Mouse (Mus musculus): ENCODE results near the gene Col11a2.
"Not testable (repeated sequence)": the region's sequence is repeated elsewhere in the genome, so short reads cannot be mapped to it uniquely, and the experiment has no call there.

Col11a2 gene

DNA sequence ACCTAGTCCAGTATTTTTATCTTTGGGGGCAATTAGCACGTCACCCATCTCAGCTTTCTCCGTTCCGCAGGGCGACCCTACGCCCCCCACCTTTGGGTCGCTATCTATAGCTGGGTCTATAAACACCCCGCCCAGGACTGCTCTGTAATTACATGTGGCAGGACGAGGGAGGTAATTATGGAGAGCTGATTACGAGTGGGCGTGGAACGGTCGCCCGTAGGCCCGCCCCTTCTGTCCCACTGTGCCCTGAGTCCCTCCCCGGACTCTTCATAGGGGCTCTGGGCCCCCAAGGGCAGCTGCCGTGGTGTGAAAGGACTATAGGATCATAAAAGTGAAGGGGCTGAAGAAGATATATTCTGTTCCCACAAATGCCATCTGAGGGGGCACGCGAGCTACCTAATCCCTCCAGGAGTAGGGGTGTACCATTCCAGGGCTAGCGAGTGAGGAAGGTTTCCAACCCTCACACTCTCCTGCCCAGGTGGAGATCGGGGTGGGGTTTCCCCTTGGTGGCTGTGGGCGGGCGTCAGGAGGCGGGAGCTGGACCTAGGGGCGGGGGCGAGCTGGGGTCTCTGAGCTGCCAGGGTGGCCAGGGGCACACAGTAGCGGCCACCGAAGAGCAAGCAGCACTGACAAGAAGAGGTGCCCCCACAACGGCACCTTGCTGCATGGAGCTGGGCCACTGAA, at the start of gene Col11a2:
Gene Col11a2, plus strand, starts transcription at position 560 of the 684 bp plus-strand sequence.
- DNase-seq: no peak

DNA sequence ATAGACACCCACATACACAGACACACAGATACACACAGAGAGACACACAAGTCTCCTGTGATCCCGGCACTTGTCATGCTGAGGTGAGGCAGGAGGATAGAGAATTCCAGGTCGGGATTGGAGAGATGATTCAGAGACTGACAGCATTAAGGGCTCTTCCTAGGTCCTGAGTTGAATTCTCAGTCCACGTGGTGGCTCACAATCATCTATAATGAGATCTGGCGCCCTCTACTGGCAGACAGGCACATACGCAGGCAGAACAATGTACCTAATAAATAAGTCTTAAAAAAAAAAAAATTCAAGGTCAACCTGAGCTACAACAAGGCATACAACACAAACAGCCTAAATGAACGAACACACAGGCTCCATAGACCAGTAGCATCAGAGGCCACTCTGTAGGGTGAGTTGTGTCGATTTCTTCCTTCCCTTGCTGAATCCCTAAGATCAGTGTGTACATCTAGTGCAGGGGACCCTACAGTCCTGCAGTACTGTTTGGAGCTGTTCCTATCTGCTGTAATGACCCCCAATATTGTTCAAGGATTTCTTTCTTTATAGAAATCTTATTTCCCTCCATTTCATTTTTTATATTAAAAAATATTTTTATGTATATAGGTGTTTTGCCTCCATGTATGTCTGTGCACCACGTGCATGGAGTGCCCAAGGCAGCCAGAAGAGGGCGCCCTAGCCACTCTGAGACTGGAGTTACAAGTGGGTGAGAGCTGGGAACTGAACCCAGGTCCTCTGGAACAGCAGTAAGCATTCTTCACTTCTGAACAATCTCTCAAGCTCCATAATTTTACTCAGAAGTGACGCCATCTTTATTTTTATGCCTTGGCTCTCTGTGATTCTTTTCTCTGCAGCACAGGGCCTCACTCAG, 47.2 kb upstream of the Col11a2 start:
- DNase-seq: peak; percentile 76

DNA sequence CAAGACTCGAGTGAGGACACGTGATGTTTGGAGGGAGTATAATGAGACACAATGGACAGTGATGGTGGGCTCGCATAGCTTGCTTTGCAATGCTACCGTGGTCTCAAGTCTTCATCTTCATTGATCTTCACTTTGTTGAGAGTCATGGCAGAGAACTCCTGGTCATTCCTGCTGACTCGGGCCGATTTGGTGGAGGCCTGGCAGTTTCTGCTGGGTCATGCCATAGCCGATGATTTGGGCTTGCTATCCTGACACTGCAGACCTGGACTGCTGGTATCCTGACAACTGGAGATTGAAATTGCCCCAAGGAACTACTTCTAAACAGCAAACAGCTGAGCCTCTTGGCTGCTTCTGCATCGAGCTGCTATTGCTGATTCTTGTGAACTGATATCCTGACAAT, 44.3 kb upstream of the Col11a2 start:
- DNase-seq: no peak

DNA sequence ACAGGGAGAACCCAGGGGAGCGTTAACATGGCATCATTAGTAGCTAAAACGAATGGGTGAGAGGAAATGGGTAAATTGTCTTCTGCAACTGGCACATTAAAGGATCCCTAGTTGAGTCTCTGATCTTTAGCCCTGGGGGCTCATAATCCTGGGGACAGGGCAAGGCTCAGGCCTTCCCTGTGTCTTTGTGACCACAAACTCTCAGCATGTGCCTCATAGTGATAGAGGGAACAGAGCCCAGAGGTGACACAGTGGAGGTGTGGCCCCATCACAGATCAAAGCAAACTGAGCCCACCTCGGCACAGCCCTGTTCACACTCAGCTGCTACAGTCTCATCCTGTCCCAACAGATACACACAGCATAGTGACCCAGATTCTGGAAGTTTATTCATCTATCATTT, 43.6 kb upstream of the Col11a2 start:
- no peak for DNase-seq

DNA sequence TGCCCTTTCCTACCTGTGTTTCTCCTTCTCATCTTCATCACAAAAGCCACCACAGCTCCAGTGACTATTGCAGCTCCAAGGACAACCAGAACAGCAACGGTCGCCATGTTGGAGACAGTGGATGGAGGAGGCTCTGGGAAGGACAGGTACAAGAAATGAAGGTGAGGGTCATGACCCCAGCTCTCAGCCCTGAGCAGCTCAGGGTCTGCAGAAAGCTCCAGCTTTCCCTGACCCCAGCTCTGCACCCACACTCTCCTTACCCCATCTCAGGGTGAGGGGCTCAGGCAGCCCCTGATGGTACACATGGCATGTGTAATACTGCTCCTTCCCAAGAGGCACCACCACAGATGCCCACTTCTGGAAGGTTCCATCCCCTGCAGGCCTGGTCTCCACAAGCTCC, 42.2 kb upstream of the Col11a2 start:
- not testable (repeated sequence) for DNase-seq

DNA sequence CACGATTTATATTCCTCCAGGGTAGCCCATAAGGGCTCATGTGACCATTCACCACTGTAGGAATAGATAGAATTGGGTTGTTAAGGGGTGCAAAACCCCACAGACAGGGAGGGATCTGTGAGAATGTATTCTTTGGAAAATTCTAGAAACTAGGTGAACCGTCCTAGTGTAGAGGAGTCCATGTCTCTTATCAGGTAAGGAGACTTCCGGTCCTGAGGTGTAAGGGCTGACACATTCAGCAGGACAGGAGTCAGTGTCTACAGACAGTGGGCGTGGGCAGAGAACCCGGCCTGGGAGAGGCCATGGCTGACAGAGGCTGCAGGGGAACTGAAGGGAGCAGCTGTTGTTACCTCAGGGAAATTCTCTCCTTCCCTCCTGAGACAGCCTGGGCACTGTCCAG, 40.5 kb upstream of the Col11a2 start:
- DNase-seq: not testable (repeated sequence)

DNA sequence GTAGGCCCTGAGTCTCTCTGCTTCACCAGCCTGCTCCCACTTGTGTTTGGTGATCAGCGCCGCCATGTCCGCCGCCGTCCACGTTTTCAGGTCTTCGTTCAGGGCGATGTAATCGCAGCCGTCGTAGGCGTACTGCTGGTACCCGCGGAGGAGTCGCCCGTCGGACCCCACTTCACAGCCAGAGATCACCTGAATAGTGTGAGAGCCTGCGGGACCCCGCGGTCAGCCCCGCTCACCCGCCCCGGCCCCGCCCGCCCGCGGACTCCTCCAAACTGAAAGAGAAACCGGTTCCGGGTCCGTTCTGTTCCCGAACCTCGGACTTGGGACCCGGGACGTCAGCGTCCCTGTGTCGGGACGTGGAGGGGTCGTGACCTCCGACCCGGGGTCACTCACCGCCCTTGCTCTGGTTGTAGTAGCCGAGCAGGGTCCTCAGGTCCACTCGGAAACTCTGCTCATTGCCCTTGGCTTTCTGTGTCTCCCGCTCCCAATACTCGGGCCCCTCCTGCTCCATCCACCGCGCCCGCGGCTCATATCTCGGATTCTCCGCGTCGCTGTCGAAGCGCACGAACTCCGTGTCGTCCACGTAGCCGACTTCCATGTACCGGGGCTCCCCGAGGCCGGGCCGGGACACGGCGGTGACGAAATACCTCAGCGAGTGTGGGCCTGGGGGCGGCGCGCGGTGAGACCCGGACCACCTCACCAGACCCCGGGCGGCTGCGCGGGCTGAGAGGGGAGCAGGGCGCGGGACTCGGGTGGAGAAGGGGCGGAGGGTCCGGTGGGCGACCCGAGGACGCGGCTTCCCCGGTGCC, 39.7 kb upstream of the Col11a2 start:
- peak; percentile 61 for DNase-seq

DNA sequence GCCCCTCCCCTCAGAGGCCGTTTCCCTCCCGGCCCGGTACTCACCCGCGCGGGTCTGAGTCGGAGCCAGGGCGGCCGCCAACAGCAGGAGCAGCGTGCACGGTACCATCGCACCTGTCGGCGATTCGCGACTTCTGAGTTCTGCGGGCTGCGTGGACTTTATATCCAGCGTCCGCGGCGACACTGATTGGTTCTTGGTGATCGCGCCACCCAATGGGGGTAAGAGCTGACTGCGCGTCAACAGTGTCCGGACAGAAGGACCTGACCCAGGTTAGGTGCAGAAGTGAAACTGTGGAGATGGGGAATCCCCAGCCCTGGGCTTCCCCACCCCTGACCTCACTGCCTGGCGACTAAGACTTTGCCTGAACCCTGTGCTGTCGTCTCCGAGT, 39.1 kb upstream of the Col11a2 start, which contains the start of gene H2-K1:
Gene H2-K1, minus strand, starts transcription at position 198 of the 388 bp plus-strand sequence.
- peak; percentile 93 for DNase-seq

DNA sequence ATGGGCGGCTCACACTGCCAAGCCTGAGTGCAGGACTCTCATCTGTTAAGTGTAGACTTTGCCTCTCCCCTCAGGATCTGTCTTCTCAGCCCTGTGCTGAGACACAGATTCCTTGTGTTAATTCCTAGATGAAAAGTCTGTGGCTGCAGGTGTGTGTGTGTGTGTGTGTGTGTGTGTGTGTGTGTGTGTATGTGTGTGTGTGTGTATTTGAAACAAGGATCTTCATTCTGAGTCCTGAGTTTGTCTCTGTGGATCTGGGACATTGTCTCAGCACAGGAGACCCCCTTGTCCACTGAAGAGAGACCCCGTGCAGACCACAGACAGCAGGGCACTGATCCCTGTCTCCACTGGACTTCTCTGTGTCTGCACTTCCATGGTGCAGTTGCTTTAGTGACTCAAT, 38.4 kb upstream of the Col11a2 start:
- not testable (repeated sequence) for DNase-seq

DNA sequence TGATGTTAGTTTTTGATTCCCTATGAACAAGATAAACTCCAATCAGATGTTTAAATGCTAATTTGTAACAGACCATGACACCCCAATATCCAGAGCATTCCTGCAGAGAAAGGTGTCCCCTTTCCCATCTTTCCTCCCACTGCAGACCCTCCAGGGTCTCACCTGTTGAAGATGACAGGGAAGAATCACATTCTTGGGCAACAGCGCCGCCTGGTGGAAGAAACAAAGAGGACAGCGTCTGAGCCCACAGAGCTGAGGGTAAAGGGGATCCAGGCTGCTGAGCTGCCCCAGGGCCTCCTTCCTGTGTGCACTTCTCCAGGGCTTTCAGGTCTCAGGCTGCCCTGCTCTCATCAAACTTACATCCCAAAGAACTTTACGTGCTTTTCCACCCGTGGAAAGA, 35.8 kb upstream of the Col11a2 start:
- peak; percentile 67 for DNase-seq

DNA sequence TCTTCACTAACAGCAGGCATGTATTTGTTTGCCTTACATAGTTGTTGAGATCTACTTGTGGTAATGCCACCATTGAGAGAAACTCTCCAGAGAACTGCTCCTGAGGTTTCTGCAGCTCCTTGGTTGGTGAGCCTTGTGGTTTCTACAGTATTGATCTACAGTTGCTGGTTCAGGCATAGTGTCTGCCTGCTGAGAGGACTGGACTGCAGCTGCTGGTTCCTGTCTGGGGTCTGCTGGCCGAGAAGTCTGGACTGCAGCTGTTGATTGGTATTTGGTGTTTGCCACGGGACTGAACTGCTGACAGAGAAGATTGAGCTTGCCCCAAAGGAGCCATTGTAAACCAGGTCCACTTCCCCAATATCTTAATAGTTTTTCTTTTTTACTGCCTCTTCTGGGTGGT, 32.7 kb upstream of the Col11a2 start:
- no peak for DNase-seq

DNA sequence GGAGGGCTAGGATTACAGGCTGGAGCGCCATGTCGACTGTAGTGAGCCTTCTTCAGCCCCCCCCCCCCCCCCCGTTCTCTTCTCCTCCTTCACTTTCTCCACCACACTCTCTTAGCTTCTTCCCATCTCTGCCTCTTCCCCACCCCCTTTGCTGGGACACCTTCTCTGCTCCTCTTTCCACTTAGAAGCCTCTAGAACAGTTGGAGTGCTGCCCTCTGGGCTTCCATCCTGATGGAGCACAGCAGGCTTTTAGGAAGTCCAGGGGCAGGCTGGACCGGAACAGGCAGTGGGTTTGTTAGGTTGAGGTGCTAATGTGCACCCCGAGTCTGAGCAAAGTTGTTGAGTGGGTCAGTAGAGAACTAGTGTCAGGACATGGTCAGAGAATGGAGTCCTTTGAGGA, 29.1 kb upstream of the Col11a2 start:
- no peak for DNase-seq

DNA sequence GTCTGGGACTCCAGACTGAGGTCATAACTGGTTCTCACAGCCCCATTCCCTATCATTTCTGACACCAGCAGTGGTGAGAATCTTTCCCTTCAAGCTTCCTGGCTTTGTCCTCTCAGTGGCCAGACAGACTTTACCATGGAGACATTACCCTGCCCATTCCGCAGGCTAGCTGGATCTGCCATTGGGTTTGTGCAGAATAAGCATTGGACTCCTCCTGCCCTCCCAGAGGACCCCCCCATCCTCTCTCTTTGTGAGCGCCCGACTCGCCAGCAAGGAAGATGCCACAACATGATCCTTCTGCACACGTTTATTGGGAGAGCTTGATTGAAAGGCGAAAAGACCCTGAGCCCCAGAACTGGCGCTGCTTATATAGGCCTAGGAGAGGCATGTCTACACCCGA, 25.8 kb upstream of the Col11a2 start:
- DNase-seq: no peak

DNA sequence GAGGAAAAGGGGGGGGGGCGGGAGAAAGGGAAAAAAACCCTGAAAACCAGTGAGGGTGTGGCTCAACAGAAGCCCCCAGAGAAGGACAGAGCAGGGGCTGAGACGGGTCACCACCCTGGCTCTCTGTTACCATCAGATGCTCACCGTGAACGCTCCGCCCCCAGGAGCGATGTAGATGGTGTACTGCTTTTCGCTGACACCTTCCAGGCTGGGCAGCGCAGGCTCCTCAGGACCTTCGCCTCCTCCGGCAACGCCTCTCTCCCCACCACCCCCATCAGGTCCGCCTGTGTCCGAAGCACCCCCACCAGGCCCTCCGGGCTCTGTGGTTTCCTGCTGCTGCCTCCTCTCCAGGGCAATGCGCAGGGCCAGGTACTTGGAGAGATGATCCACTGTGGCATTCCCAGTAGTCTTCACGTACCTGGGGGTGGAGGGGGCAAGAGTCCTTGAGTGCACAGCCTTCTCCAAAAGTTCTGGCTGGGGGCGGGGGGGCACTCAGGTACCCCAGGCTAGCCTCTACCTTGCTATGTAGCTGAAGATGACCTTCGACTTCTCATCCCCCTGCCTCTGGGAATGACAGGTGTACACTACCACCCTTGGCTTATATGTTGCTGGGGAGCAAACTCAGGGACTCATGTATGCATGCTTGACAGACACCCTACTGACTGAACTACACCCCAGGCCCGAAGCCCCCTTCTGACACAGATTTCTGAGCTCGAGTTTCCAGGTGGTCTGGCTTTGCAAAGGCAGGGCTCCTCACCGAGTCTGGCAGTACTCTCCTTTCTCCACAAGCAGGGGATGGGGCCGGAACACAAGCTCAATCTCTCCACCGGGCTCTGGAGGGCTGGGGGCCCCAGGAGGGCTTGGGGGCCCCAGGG, 17.5 kb upstream of the Col11a2 start:
- no peak for DNase-seq

DNA sequence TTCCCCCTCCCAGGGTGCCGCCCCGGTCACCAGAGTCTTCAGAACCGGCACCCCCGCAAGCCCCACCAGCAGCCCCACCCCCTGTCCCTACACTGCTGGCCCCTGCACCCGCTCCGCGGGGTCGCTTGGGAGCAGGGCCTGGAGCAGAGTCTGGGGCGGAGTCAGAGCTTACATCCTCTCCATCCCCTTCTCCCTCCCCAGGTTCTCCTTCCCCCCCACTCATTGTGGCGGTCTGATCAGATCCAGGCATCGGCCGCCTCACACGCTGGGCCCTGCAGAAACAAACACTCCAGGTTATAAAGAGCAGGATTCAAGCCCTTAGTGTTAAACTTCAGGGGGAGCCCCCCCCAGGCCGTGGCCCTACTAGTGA, 16.8 kb upstream of the Col11a2 start:
- DNase-seq: peak; percentile 10

DNA sequence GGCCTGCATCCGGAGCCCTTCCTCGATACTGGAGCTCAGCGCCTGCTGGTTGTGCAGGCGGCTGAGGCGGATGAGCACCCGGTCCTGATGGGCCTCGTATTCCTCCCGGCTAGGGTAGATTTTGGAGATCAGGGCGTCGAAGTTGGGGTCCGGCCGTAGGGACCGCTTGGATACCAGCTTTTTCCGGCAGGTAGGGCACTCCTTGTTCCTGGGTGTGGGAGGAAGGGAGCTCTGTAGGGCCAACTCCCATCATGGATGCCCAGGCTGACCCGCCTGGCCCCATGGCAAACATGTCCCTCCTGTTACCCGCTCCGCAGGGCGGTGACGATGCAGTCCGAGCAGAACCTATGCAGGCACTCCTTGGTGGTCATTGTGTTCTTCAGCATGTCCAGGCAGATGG, 16.2 kb upstream of the Col11a2 start:
- DNase-seq: peak; percentile 14

DNA sequence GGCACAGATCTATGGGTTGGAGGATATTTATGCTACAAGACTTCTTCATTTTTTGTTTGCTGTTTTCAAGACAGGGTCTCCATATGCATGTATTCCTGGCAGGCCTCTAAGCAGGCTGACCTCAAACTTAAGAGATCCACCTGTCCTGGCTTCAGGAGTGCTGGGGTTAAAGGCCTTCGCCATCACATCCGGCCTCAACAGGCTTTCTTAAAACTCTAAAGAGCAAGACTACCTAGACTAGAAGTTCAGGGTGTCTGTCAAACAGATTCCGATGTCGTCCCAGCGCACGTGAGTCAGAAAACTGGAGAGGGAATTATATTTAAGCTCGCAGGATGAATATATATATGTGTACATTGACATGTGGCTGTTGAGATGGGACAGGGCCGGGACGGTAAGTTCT, 15.6 kb upstream of the Col11a2 start:
- no peak for DNase-seq

DNA sequence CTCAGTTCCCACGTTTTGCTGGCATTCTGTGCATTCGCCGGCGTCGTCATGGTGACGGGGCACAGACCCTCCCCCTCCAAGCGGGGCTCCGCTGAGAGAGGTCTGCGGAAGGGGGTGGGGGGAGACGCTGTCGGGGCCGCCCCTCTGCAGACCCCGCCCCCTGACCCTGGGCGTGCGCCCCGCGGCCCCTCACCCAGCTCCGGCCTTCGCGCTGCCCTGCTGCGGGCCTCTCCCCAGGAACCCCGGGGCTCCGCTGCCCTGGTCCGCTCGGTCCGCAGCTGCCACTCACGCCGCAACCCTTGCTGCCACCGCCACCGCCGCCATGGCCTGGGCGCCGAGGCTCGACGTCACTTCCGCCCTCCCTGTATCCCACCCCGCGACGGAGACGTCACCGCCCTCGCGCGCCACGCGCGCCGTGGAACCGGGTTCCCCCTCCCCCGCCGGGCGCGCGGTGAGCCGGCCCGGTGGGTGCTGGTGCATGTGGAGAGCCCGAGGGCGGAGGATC, 14.9 kb upstream of the Col11a2 start, which contains the start of gene Ring1:
Gene Ring1, minus strand, starts transcription at position 364 of the 505 bp plus-strand sequence.
- DNase-seq: peak; percentile 92

DNA sequence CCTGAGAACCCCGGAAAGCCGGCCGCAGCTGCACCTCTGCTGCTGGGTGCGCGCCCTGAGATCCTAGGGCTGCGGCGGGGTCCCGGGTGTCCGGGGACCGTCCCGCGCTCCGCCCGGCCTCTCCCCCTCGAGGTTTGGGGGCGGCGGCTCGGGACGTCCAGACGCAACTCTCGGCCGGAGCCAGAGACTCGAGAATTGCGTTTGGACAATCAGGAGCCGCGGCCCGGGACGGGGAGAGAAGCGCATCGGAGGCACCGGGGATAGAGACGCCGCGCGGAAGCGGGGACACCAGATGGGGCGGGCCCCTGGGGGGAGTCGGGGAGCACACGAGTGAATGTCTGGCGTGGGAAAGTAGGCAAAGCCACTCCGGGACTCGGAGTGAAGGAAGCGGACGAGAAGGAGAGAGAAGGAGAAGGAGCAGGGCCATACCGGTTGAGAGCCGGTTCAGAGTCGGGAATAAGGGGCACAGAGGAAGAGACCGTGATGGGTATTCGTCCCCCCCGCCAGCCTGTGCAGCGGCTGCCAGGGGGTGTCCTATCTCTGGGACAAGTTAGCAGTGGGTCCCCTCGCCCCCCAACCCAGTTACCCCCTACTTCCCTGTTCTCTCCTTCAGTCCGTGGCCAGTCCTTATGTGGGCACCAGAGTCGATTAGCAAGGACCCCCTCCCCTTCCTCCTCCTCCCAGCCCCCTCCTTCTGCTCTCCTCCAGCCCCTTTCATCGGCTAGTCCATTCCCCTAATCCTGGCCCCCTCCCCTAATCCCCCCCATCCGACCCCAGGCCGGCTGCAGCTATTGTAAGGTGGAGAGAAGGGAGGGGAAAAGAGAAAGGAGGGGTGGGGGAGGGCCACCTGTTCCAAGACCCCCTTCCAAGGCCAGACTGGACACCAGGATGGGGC, 14.1 kb upstream of the Col11a2 start:
- DNase-seq: no peak

DNA sequence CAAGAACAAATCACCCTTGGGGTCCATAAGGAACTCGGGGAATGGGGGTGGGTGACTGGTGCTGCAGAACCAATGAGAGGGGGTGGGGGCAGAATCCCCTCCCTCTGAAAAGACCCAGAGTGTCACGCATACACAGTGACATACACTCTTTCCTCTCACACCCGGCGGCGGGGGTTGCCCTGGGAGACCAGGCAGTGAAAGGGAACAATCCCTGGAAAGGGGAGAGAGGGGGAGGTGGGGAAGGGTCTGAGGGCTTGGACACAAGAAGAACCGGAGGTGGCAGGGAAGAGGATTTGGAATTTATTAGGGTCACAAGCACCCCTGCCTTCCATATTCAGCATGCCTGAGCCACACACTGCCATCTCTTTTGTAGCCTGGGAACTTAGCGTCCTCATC, 13.5 kb upstream of the Col11a2 start:
- peak; percentile 34 for DNase-seq

DNA sequence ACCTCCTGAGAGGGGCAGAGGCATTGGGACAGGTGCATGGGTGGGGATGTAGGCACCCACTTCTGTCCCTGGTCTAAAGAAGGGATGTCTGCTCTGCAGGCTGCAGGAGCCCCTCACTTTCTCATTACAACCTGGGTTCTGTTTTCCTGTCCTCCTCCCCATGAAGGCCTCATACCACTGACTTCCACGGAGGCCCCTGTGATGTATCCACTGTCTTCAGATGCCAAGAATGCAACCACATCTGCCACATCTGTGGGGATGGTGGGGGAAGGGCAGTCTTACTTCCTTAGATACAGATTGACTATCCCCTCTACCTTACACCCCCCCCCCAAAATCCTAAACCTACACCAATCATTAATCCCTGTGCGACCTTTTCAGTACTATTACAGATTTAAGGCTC, 13.0 kb upstream of the Col11a2 start:
- no peak for DNase-seq

Measured in kidney, postnatal 10 days (tissue).